Mouse (Mus musculus) heart, postnatal 0 days (tissue): ENCODE measurements around the gene Atxn7l1. TPM values are rescaled to one million over a fixed set of nuclear protein-coding genes. Genes with fewer than 3 reads are reported as not detected.

Source experiments
- ATAC-seq: fragments of 200-750 bp; cut with Nextera tagmentation; 2 replicates; pipeline ENCODE4 v1.8.0; 2017; ENCODE audit warnings: low read depth, moderate number of reproducible peaks, moderate library complexity; ENCODE audit not compliant: insufficient read depth
- DNase-seq: peaks from one replicate; pipeline ENCODE4 v3.0.0-alpha.2; 2016; ENCODE audit warnings: low spot score
- H3K27ac ChIP-seq: fragments of 300-500 bp; sonication (generic); 2 replicates; pipeline ENCODE4 v1.5.1; 2014; ENCODE audit warnings: low read depth, mild to moderate bottlenecking
- H3K27me3 ChIP-seq: fragments of 300-500 bp; sonication (generic); 2 replicates; pipeline ENCODE4 v1.6.1; 2014; ENCODE audit warnings: low read length, mixed read lengths; ENCODE audit not compliant: control insufficient read depth, insufficient read depth
- H3K36me3 ChIP-seq: fragments of 300-500 bp; sonication (generic); replicated peaks from 2 replicates; pipeline ENCODE4 v1.6.1; 2014; ENCODE audit warnings: low read length, mixed read lengths; ENCODE audit not compliant: control insufficient read depth, insufficient read depth
- H3K4me1 ChIP-seq: fragments of 300-500 bp; sonication (generic); 2 replicates; pipeline ENCODE4 v1.6.1; 2014; ENCODE audit warnings: antibody characterized with exemption; ENCODE audit not compliant: control insufficient read depth, insufficient read depth
- H3K4me2 ChIP-seq: fragments of 300-500 bp; sonication (generic); 2 replicates; pipeline ENCODE4 v1.6.1; 2014; ENCODE audit warnings: low read depth, mild to moderate bottlenecking, low read length, moderate library complexity
- H3K4me3 ChIP-seq: fragments of 300-500 bp; sonication (generic); 2 replicates; pipeline ENCODE4 v1.5.1; 2014; ENCODE audit warnings: low read depth, low read length
- H3K9ac ChIP-seq: fragments of 300-500 bp; sonication (generic); replicated peaks from 2 replicates; pipeline ENCODE4 v1.6.1; 2014; ENCODE audit warnings: low read depth, low read length, mixed read lengths
- H3K9me3 ChIP-seq: fragments of 300-500 bp; sonication (generic); replicated peaks from 2 replicates; pipeline ENCODE4 v1.6.1; 2016; ENCODE audit warnings: low read length; ENCODE audit not compliant: control insufficient read depth
- CTCF ChIP-seq: IDR thresholded peaks from 2 replicates; pipeline ENCODE4 v1.5.1; 2016; ENCODE audit warnings: antibody characterized with exemption, control low read depth, low read depth
- EP300 ChIP-seq: IDR thresholded peaks from 2 replicates; pipeline ENCODE4 v1.6.1; 2016; ENCODE audit warnings: antibody characterized with exemption, low read depth
- WGBS: fragments of 180-500 bp; shearing (Covaris S2); extraction: QIAGEN DNeasy Blood & Tissue Kit; methylation state at CpG from one replicate; pipeline ENCODE4 v1.1.7; 2014; 5-methylcytosine and 5-hydroxymethylcytosine counted together
- polyA plus RNA-seq: library from polyadenylated mRNA; unstranded; fragments of >200 nt; fragmentation: Nextera tagmentation; extraction: Ambion mirVana; gene quantifications from 2 replicates; pipeline ENCODE4 v1.2.1, GENCODE M21; 2015
- total RNA-seq: library from RNA; depleted of rRNA; stranded (reverse); fragments of >200 nt; gene quantifications from 2 replicates; pipeline ENCODE4 v1.2.3, GENCODE M21; 2014; ENCODE audit warnings: low replicate concordance

Gene Atxn7l1
- total and polyA plus RNA-seq, 2 experiments from 2014 or later = 4.5 to 11.1 TPM

- Histone ChIP-seq H3K9ac (no peak overlapping the region), H3K9me3 (no peaks in the 10 kb centered on the region), H3K4me1 (peaks cover 15% of the 10 kb centered on the region), H3K4me2 (no peak overlapping the region), H3K4me3 (no peak overlapping the region), H3K27me3 (no peaks in the 10 kb centered on the region), H3K36me3 (no peaks in the 10 kb centered on the region), H3K27ac (no peak overlapping the region)
- DNase-seq (no peak), ATAC-seq (no peak)
- 63% methylated on average over 2 of the region's 2 CpGs for WGBS
- no peak for TF ChIP-seq EP300
- no peak for TF ChIP-seq CTCF
Observed at GRCm38 (mm10) chr12:33180421-33180820, 32.9 kb downstream of the Atxn7l1 start.

DNA sequence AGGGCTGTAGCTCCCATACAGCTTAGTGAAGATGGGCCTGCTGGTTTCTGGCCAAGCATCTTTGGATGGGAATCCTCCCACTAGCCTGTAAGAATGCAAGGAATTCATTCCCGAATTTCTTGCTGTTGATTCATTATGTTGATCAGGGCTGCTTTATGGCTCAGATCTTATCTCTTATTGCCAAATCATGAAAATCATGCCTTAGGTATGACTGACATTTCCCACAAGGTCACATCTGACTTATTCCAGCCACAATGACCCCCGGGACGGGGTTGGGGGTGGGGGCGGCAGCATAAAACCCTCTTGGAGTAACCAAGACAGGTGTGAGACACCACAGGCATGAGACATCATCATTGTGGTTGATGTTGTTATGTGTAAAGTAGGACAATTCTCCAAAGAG, 34.4 kb downstream of the Atxn7l1 start:
- no peak overlapping the region for H3K27ac ChIP-seq
- no peak overlapping the region for H3K4me3 ChIP-seq
- H3K9me3 ChIP-seq = no peaks in the 10 kb centered on the region
- TF ChIP-seq CTCF = no peak
- DNase-seq = no peak
- 0 out of 2 replicates have a peak, but pooled peaks cover under 1% of the 10 kb centered on the region for H3K4me1 ChIP-seq
- no peaks in the 10 kb centered on the region for H3K36me3 ChIP-seq
- no peak overlapping the region for H3K9ac ChIP-seq
- H3K27me3 ChIP-seq = no peaks in the 10 kb centered on the region
- H3K4me2 ChIP-seq = no peak overlapping the region
- ATAC-seq = no peak
- whole genome bisulfite sequencing = 73% methylated on average over 4 of the region's 4 CpGs

GRCm38 (mm10) chr12:33182428-33183137, 35.1 kb downstream of the Atxn7l1 start:
- 83% methylated on average over 11 of the region's 11 CpGs for WGBS
- no peak for TF ChIP-seq EP300
- TF ChIP-seq CTCF = no peak

DNA sequence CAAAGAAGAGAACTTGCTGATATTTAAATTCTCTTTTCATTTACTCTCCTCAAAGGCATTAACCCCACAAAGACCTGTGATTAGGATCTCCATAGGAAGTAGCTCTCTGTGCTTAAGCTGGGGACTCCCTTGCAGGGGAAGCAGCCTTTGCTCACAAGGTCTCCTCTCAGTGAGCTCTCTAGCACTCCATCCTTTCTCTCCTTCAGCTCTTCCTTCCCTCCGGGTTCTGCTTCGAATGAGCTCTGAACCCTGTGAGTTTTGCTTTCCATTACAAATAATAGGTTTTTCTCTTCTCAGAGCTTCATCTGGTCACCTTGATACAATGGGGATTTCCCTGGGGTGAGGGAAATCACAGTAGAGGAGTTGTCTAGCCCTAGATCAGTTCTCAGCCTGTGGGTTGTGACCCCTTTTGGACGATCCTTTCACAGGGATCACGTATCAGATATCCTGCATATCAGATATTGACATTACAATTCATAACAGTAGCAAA, 35.7 kb downstream of the Atxn7l1 start:
- no peak for ATAC-seq
- H3K36me3 ChIP-seq = no peaks in the 10 kb centered on the region
- H3K27me3 ChIP-seq = no peaks in the 10 kb centered on the region
- no peaks in the 10 kb centered on the region for H3K4me1 ChIP-seq
- H3K9me3 ChIP-seq = no peaks in the 10 kb centered on the region
- no peak overlapping the region for H3K9ac ChIP-seq
- 84% methylated on average over 4 of the region's 4 CpGs for WGBS
- TF ChIP-seq EP300 (no peak), CTCF (no peak)
- no peak overlapping the region for H3K4me2 ChIP-seq
- no peak for DNase-seq
- no peak overlapping the region for H3K27ac ChIP-seq
- H3K4me3 ChIP-seq = no peak overlapping the region

More at GRCm38 (mm10) chr12:33182428-33183137, 35.1 kb downstream of the Atxn7l1 start:
- DNase-seq (no peak), ATAC-seq (no peak)
- no peak overlapping the region for H3K27ac ChIP-seq
- no peaks in the 10 kb centered on the region for H3K27me3 ChIP-seq
- H3K4me1 ChIP-seq = no peaks in the 10 kb centered on the region
- no peaks in the 10 kb centered on the region for H3K36me3 ChIP-seq
- no peaks in the 10 kb centered on the region for H3K9me3 ChIP-seq
- no peak overlapping the region for H3K4me3 ChIP-seq
- H3K4me2 ChIP-seq = no peak overlapping the region
- no peak overlapping the region for H3K9ac ChIP-seq

DNA sequence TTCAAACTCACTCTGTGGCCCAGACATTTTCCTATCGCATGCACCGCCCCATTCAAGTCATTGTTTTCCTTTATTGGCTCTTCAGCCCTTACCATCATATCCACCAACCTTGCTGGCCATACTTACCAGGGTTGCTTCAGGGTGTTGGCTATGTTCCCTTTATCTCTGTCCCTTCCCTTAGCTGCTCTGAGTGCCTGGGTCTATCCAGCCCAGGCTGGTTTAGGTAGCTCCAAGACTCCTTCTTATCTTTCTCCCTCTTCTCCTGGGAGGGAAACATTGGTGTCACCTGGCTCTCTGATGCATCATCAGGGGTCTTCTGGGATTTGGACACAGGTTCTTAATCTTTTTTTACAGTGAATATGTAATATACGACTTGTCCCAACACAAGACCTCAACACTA, 36.6 kb downstream of the Atxn7l1 start:
- no peak overlapping the region for H3K9ac ChIP-seq
- H3K4me2 ChIP-seq = no peak overlapping the region
- H3K4me3 ChIP-seq = no peak overlapping the region
- no peaks in the 10 kb centered on the region for H3K36me3 ChIP-seq
- H3K9me3 ChIP-seq = no peaks in the 10 kb centered on the region
- no peaks in the 10 kb centered on the region for H3K4me1 ChIP-seq
- TF ChIP-seq CTCF (no peak), EP300 (no peak)
- 90% methylated on average over 3 of the region's 3 CpGs for WGBS
- H3K27ac ChIP-seq = no peak overlapping the region
- no peak for ATAC-seq
- no peak for DNase-seq
- H3K27me3 ChIP-seq = no peaks in the 10 kb centered on the region

GRCm38 (mm10) chr12:33185046-33185445, 37.6 kb downstream of the Atxn7l1 start:
- H3K27me3 ChIP-seq = no peaks in the 10 kb centered on the region
- H3K27ac ChIP-seq = no peak overlapping the region
- TF ChIP-seq CTCF (no peak), EP300 (no peak)
- H3K36me3 ChIP-seq = no peaks in the 10 kb centered on the region
- no peak overlapping the region for H3K4me2 ChIP-seq
- no peaks in the 10 kb centered on the region for H3K4me1 ChIP-seq
- no peak for DNase-seq
- 53% methylated on average over 6 of the region's 6 CpGs for WGBS
- H3K4me3 ChIP-seq = no peak overlapping the region
- H3K9me3 ChIP-seq = no peaks in the 10 kb centered on the region
- ATAC-seq = no peak
- H3K9ac ChIP-seq = no peak overlapping the region
